Comparison of ENCODE assay signal across 9 mouse cellular contexts in genomic region chr11:82888491-82888946, GRCm38 (mm10). TPM values are rescaled to one million over a fixed set of nuclear protein-coding genes. Genes with fewer than 3 reads are reported as not detected.
DNase-seq lines count a peak whose midpoint lies in the region; ATAC-seq lines count a peak whose summit lies in the region.
"Had no signal": no experiment of that assay in that cellular context is flagged by ENCODE, and none has a peak within 500 bp of the region (broad histone marks: within the 10 kb centered on the region; RNA-seq: fewer than 3 reads in every experiment).

No protein-coding gene starts in this region.

- WGBS in neural tube, embryonic 12.5 days = 58% methylated on average over 10 of the region's 10 CpGs
- 40% methylated on average over 10 of the region's 10 CpGs for WGBS in hindbrain, embryonic 14.5 days
- WGBS in liver, embryonic 12.5 days (ENCODE audit: insufficient replicate concordance) = 59% methylated on average over 10 of the region's 10 CpGs

- peak overlapping the region; percentile 83 for H3K4me2 ChIP-seq in neural tube, embryonic 12.5 days (replicated peaks)
- peak overlapping the region; percentile 94 for H3K4me2 ChIP-seq in hindbrain, embryonic 14.5 days (replicated peaks)
- H3K4me2 ChIP-seq in liver, embryonic 12.5 days = peak overlapping the region; percentile 94

- 0 out of 2 replicates have a peak overlapping the region, but pooled peaks have one; percentile 2 for H3K9ac ChIP-seq in neural tube, embryonic 12.5 days
- peak overlapping the region; percentile 16; the same call in 1 of the 2 replicates for H3K9ac ChIP-seq in hindbrain, embryonic 14.5 days
- peak overlapping the region; percentile 45 for H3K9ac ChIP-seq in liver, embryonic 12.5 days

- H3K4me3 ChIP-seq in neural tube, embryonic 12.5 days = no peak overlapping the region
- no peak overlapping the region for H3K4me3 ChIP-seq in hindbrain, embryonic 14.5 days (replicated peaks; ENCODE audit: low read length)
- no peak overlapping the region for H3K4me3 ChIP-seq in liver, embryonic 12.5 days

- ATAC-seq in neural tube, embryonic 12.5 days (ENCODE audit: low FRiP score, low read depth) = no peak
- 0 out of 2 replicates have a peak, but pooled peaks have one; percentile 35 for ATAC-seq in hindbrain, embryonic 14.5 days (ENCODE audit: low FRiP score)
- ATAC-seq in liver, embryonic 12.5 days = no peak
- ATAC-seq in megakaryocyte, adult 5-6 weeks (ENCODE audit: poor library complexity, severe bottlenecking) = no peak

- peaks cover 17% of the 10 kb centered on the region for H3K4me1 ChIP-seq in neural tube, embryonic 12.5 days
- H3K4me1 ChIP-seq in hindbrain, embryonic 14.5 days (replicated peaks; ENCODE audit: control insufficient read depth, insufficient read depth, low read length) = peaks cover 18% of the 10 kb centered on the region
- H3K4me1 ChIP-seq in liver, embryonic 12.5 days = peaks cover 25% of the 10 kb centered on the region

- no peak overlapping the region for H3K27ac ChIP-seq in neural tube, embryonic 12.5 days
- no peak overlapping the region for H3K27ac ChIP-seq in hindbrain, embryonic 14.5 days
- no peak overlapping the region for H3K27ac ChIP-seq in liver, embryonic 12.5 days

- H3K36me3 ChIP-seq in neural tube, embryonic 12.5 days = no peaks in the 10 kb centered on the region
- no peaks in the 10 kb centered on the region for H3K36me3 ChIP-seq in hindbrain, embryonic 14.5 days (replicated peaks; ENCODE audit: control insufficient read depth, insufficient read depth)
- H3K36me3 ChIP-seq in liver, embryonic 12.5 days = no peaks in the 10 kb centered on the region

- DNase-seq in neural tube, embryonic 10.5 days (ENCODE audit: extremely low spot score, low spot score) = no peak
- DNase-seq in hindbrain, embryonic 14.5 days (ENCODE audit: low spot score) = peak; percentile 57
- peak; percentile 28 for DNase-seq in ovary, postnatal 36 days (ENCODE audit: low spot score)
- no peak for DNase-seq in yolk sac, embryonic 10.5 days (ENCODE audit: low spot score)

- H3K27me3 ChIP-seq in neural tube, embryonic 12.5 days (replicated peaks) = no peaks in the 10 kb centered on the region
- 0 out of 2 replicates have a peak, but pooled peaks cover 6% of the 10 kb centered on the region for H3K27me3 ChIP-seq in hindbrain, embryonic 14.5 days (ENCODE audit: control insufficient read depth, insufficient read depth, low read length)
- peaks cover 15% of the 10 kb centered on the region; the same call in 1 of the 2 replicates for H3K27me3 ChIP-seq in liver, embryonic 12.5 days (replicated peaks)

- H3K9me3 ChIP-seq in neural tube, embryonic 12.5 days = no peaks in the 10 kb centered on the region
- no peaks in the 10 kb centered on the region for H3K9me3 ChIP-seq in hindbrain, embryonic 14.5 days (ENCODE audit: control insufficient read depth, low read length)
- H3K9me3 ChIP-seq in liver, embryonic 12.5 days (replicated peaks) = no peaks in the 10 kb centered on the region

RNA-seq across cellular contexts. Expression of gene Rad51d, which starts 1.9 kb away (rescaled TPM):
- polyA plus RNA-seq in neural tube, embryonic 12.5 days (2016; fragmentation: Nextera tagmentation; extraction: Ambion mirVana) = 12.6 and 13.5 TPM in 2 replicates
- polyA plus RNA-seq in hindbrain, embryonic 14.5 days (2014; fragmentation: Nextera tagmentation; extraction: Ambion mirVana) = 14.0 and 14.3 TPM in 2 replicates
- polyA plus RNA-seq in liver, embryonic 12.5 days (2016; fragmentation: Nextera tagmentation; extraction: Ambion mirVana) = 8.6 and 10.0 TPM in 2 replicates
- 7.1 and 7.9 TPM in 2 replicates for total RNA-seq in megakaryocyte, adult 5-6 weeks (2015)
- total RNA-seq in megakaryocyte, adult 5-6 weeks (2017) = 8.8 and 10.3 TPM in 2 replicates

RNA-seq across cellular contexts. Expression of gene Fndc8, which starts 3.4 kb away (rescaled TPM):
- 0.39 and 0.54 TPM in 2 replicates for polyA plus RNA-seq in neural tube, embryonic 12.5 days (2016; fragmentation: Nextera tagmentation; extraction: Ambion mirVana)
- polyA plus RNA-seq in hindbrain, embryonic 14.5 days (2014; fragmentation: Nextera tagmentation; extraction: Ambion mirVana) = 0.37 and 0.77 TPM in 2 replicates
- polyA plus RNA-seq in liver, embryonic 12.5 days (2016; fragmentation: Nextera tagmentation; extraction: Ambion mirVana) = 0.08 and 0.19 TPM in 2 replicates
- not detected in 2 replicates for total RNA-seq in megakaryocyte, adult 5-6 weeks (2015)
- total RNA-seq in megakaryocyte, adult 5-6 weeks (2017) = not detected in 2 replicates
- total RNA-seq: adrenal gland, postnatal 36 days; left cerebral cortex, postnatal 10 days had no signal

RNA-seq across cellular contexts. Expression of gene Rffl, which starts 17.5 kb away (rescaled TPM):
- 8.1 and 10.7 TPM in 2 replicates for polyA plus RNA-seq in neural tube, embryonic 12.5 days (2016; fragmentation: Nextera tagmentation; extraction: Ambion mirVana)
- 4.3 and 5.0 TPM in 2 replicates for polyA plus RNA-seq in hindbrain, embryonic 14.5 days (2014; fragmentation: Nextera tagmentation; extraction: Ambion mirVana)
- polyA plus RNA-seq in liver, embryonic 12.5 days (2016; fragmentation: Nextera tagmentation; extraction: Ambion mirVana) = 28.1 and 28.8 TPM in 2 replicates
- total RNA-seq in megakaryocyte, adult 5-6 weeks (2015) = 20.5 and 26.7 TPM in 2 replicates
- total RNA-seq in megakaryocyte, adult 5-6 weeks (2017) = 20.1 and 25.4 TPM in 2 replicates

RNA-seq across cellular contexts. Expression of gene Nle1, which starts 19.7 kb away (rescaled TPM):
- 29.6 and 31.5 TPM in 2 replicates for polyA plus RNA-seq in neural tube, embryonic 12.5 days (2016; fragmentation: Nextera tagmentation; extraction: Ambion mirVana)
- polyA plus RNA-seq in hindbrain, embryonic 14.5 days (2014; fragmentation: Nextera tagmentation; extraction: Ambion mirVana) = 20.7 and 28.0 TPM in 2 replicates
- 30.6 and 30.7 TPM in 2 replicates for polyA plus RNA-seq in liver, embryonic 12.5 days (2016; fragmentation: Nextera tagmentation; extraction: Ambion mirVana)
- total RNA-seq in megakaryocyte, adult 5-6 weeks (2015) = 4.7 TPM in 2 replicates
- total RNA-seq in megakaryocyte, adult 5-6 weeks (2017) = 2.6 and 3.1 TPM in 2 replicates

RNA-seq across cellular contexts. Expression of gene Unc45b, which starts 21.8 kb away (rescaled TPM):
- 5.4 TPM in 2 replicates for polyA plus RNA-seq in neural tube, embryonic 12.5 days (2016; fragmentation: Nextera tagmentation; extraction: Ambion mirVana)
- 1.1 and 2.0 TPM in 2 replicates for polyA plus RNA-seq in hindbrain, embryonic 14.5 days (2014; fragmentation: Nextera tagmentation; extraction: Ambion mirVana)
- 1.1 and 1.4 TPM in 2 replicates for polyA plus RNA-seq in liver, embryonic 12.5 days (2016; fragmentation: Nextera tagmentation; extraction: Ambion mirVana)
- not detected in 2 replicates for total RNA-seq in megakaryocyte, adult 5-6 weeks (2015)
- total RNA-seq in megakaryocyte, adult 5-6 weeks (2017) = not detected in 2 replicates

Comparison
In these comparisons a context has a peak if more than half of its experiments do, and no peak if none do; other contexts are left out.
1. DNase-seq: peak in hindbrain, embryonic 14.5 days (single experiment) and ovary, postnatal 36 days (single experiment); none in neural tube, embryonic 10.5 days (single experiment) and yolk sac, embryonic 10.5 days (single experiment).
2. Peak in every context shown above with its lines, with median percentiles within 50 percentile points of each other: H3K4me2 ChIP-seq and H3K9ac ChIP-seq.